Mouse (Mus musculus): Measurements from ENCODE around the gene Fcho1.

DNA sequence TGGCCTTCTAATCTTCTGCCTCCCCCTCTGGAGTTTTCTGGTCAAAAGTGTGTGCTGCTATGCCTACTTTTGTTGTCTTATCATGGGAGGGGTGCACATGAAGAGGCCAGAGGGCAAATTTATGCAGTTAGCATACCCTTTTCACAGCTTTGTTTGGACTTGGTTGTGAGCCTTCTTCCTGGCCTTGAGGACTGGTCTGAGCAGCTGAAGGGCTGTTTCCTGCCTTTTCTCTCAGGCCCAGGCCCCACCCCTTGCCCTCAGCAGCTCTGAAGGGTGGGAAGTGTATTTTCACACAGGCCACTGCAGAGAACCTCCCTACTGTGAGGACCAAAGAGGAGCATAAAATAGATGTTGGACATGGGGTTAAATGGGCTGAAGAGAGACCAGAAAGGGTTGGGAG lies 48.0 kb downstream of the Fcho1 start:
- no peak for TF ChIP-seq CTCF (IDR thresholded peaks at IDR 0.05; ENCODE audit: low read depth, low read length)
- TF ChIP-seq POLR2A (IDR thresholded peaks at IDR 0.05; ENCODE audit: insufficient read depth, low read length), result no peak

Measured in ES-Bruce4 (cell line).